Mouse (Mus musculus) megakaryocyte-erythroid progenitor cell, adult 5-6 weeks (primary cell): ENCODE results near the gene Cyp4f16. TPM values are rescaled to one million over a fixed set of nuclear protein-coding genes. Genes with fewer than 3 reads are reported as not detected.
"Not testable (repeated sequence)": the region's sequence is repeated elsewhere in the genome, so short reads cannot be mapped to it uniquely, and the experiment has no call there.

Source experiments
- ATAC-seq: replicated peaks from 2 replicates; pipeline ENCODE4 v1.8.0; 2016; ENCODE audit warnings: mild to moderate bottlenecking, inconsistent platforms; ENCODE audit not compliant: severe bottlenecking, poor library complexity, low FRiP score, low TSS enrichment
- total RNA-seq, 2 experiments: library from RNA; stranded (forward) in 1 of 2; stranded (reverse) in 1 of 2; fragments of 200-1000, 215-1000 nt in 1 of 2; fragments of >200 nt in 1 of 2; fragmentation: Nextera tagmentation in 1 of 2; gene quantifications; 2 replicates each; pipeline ENCODE4 v1.2.3; 2014 to 2017

Gene Cyp4f16
- total RNA-seq, 2 experiments from 2014 or later, result 3.4 to 9.2 TPM

DNA sequence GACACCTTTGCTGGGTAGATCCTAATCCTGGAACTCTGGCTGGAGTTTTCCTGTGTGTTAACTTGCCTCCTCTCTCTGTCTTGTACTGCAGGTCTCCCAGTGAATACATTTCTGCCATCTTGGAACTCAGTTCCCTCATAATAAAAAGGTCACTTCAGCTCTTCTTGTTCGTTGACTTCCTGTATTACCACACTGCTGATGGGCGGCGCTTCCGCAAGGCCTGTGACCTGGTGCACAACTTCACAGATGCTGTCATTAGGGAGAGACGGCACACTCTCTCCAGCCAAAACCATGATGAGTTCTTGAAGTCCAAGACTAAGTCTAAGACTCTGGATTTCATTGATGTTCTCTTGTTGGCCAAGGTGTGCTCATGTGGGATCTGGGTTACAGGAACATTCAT is 8.4 kb downstream of the Cyp4f16 start:
- not testable (repeated sequence) for ATAC-seq

DNA sequence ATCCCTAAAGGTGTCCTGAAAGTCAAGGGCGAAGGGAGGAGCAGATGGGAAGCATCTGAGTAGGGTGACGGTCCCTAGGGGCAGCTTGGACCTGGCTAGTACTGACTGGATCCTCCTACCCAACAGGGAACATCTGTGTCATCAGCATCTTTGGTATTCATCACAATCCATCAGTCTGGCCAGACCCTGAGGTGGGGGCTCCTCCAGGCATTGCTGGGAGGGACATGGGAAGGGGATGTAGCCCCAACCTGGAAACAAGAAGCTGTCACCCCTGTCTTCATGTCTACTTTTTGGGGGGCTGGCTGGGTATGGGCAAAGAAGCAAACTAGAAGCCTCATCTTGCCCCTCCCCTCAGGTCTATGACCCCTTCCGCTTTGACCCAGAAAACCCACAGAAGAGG is 14.0 kb downstream of the Cyp4f16 start:
- ATAC-seq, result not testable (repeated sequence)

DNA sequence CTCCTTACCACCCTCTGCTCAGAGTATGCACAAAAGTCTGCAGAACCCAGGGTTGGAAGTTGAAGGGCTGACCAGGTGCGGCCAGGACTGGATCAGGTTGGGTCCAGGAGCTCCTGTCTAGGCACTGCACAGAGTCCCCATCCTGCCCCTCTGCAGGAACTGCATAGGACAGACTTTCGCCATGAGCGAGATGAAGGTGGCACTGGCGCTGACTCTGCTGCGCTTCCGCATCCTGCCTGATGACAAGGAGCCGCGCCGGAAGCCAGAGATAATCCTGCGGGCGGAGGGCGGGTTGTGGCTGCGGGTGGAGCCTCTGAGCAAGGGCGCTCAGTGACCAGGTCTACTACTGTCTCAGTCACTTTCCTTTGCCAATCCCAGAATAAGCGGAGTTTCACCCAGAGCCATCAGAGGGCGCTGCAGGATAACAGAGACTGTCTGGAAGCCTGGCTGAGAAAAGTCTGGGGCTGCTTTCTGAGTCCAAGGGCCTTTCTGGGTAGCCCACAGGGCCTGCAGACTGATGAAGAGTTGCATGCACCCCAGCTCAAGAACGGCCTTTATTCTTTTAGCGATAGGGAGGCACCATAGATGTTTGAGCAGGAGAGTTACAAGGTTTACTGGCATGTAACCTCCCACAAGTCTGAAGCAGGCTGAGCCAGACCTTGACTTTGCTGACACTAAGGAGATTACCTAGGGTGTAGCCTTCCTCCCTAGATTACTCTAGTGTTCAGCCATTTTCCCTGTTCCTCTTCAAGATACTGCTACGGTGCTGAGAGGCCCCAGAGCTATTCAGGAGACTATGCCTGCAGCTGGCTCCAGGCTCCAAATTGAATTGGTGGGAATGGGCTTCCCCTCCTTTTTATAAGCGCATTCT is 14.8 kb downstream of the Cyp4f16 start:
- ATAC-seq, result peak; percentile 100

DNA sequence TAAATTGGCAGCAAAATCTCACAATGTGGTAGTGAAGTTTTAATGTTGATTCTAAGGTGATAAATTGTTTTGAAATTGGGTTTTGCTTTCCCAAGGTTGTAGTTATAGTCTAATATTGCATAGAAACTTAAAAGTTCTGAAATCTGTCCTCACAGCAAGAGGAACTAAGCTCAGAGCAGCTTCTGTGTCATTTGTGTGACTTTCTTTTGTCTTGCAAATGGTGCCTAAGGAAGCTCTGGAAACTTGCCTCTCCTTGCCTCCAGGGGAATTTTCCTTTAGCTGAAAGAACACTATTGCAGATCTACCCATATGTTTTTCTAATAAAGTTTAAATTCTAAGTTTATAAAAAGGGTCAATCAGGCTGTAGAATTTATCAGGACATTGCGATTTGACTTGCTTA is 16.7 kb downstream of the Cyp4f16 start:
- not testable (repeated sequence) for ATAC-seq

DNA sequence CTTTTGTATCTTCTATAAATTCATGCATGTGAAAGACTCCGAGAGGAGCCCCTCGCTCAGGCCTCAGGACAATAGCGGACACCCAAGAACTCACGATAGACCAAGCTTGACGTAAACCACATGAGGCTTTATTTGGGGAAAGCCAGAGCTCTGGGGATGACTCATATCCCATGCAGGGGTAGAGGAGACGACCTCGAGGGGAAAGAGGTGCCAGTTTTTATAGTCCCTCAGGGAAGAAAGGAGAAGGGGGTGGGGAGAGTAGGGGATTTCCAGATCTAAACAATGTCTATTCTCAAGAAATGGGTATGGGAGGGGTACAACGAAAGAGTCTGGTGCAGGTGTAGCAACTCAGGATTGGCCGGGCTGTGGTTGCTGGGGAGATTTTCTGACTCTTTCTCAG is 18.0 kb downstream of the Cyp4f16 start:
- ATAC-seq, result not testable (repeated sequence)

DNA sequence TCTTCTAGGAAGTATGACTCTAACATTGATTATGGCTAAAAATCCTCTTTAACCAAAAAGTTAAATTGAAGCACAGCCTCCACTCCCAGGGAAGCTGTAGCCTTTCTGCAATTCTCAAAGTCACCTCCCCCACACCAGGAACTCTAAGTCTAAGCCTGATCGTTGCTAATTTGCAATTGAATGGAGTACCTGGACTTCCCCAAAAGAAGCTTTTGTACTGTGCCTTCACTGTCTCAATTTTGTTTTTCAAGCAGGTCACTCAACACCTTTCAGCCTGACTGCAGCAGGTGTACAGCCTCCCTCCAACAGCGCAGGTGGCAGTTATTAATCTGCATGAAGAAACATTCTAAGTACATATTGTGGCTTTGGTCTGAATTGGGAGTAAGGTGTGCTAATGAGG is 26.9 kb downstream of the Cyp4f16 start:
- ATAC-seq, result not testable (repeated sequence)

DNA sequence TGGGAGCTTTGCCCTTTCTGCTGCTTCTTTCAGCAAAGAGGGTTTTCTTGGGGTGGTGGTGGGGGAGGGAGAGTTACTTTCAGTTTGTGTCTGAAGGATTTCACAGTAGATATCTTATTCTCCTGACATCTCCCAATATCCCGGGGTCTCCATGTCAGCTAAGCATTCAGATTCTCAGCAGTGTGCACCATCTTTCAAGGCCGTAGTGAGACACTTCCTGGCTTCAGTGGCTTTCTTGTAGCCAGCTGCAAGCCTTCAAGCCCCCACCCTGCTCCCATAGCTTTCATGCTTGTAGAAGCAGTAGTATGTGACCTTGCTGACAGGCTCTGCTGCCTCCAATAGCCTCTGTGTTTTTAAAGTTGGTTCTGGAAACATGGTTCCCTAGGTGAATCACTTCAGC is 36.9 kb downstream of the Cyp4f16 start:
- ATAC-seq, result not testable (repeated sequence)

DNA sequence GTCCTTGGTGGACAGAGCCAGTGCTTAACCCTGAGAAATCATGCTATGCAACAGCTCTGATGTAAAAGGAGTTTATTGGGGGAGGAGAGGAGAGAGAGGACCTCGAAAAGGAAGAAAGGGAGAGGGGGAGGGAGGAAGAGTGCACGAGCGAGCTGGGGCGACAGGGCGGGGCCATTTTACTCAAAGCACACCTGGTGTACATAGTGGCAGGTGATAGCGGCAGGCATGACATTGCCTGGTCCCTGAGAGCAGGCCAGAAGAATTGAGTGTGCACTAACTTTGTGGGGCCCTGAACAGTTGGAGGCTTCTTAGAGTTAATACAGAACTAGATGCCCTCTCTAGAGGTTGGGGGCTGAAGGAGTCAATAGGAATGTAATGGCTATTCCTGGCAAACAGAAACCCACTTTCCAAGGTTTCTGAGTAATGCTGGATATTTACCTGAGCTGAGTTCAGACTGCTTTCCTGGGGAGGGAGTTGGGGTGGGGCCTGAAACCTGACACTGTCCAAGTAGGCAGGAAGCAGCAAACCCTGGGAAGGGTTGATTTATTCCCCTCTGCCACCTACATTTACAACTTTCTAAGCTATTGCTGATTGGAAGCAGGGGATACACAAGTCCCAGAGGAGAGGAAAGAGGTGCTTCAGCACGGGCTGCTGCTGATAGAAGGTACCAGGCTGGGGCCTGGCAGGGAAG is 41.3 kb downstream of the Cyp4f16 start:
- ATAC-seq, result no peak

DNA sequence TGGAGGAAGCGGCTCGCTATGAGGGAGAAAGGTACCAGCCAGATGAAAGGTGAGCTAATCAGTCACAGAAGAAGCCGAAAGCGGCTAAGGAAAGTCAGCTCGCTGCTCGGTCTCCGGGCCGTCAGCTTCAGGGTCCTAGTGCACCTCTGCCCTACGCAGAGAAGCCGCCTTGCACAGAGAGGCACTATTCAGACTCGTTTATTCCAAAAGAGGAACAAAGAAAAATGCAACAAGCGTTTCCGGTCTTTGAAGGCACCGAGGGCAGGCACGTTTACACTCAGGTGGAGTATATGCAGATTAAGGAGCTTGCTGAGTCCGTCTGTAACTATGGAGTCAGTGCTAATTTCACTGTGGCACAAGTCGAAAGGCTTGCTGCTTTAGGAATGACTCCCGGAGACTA is 60.1 kb downstream of the Cyp4f16 start:
- ATAC-seq, result no peak

Other genes starting within 250 kb of the Cyp4f16 start
- gene Akap8, start 215.3 kb upstream of the Cyp4f16 start, total RNA-seq (2014; fragmentation: Nextera tagmentation), result 124 and 135 TPM in 2 replicates
- 208 and 214 TPM in 2 replicates for gene Akap8, start 215.3 kb upstream of the Cyp4f16 start, total RNA-seq (2017)
- 87.7 and 107 TPM in 2 replicates for gene Akap8l, start 186.0 kb upstream of the Cyp4f16 start, total RNA-seq (2014; fragmentation: Nextera tagmentation)
- 154 and 167 TPM in 2 replicates for gene Akap8l, start 186.0 kb upstream of the Cyp4f16 start, total RNA-seq (2017)
- gene Wiz, start 147.1 kb upstream of the Cyp4f16 start, total RNA-seq (2014; fragmentation: Nextera tagmentation), result 53.4 and 63.4 TPM in 2 replicates
- 6.1 and 6.9 TPM in 2 replicates for gene Wiz, start 147.1 kb upstream of the Cyp4f16 start, total RNA-seq (2017)
- gene Rasal3, start 133.0 kb upstream of the Cyp4f16 start, total RNA-seq (2014; fragmentation: Nextera tagmentation), result 49.4 and 57.4 TPM in 2 replicates
- 19.9 and 20.8 TPM in 2 replicates for gene Rasal3, start 133.0 kb upstream of the Cyp4f16 start, total RNA-seq (2017)
- 1.5 and 3.0 TPM in 2 replicates for gene Pglyrp2, start 112.4 kb upstream of the Cyp4f16 start, total RNA-seq (2014; fragmentation: Nextera tagmentation)
- gene Pglyrp2, start 112.4 kb upstream of the Cyp4f16 start, total RNA-seq (2017), result 2.7 and 3.3 TPM in 2 replicates
- 1.4 and 1.7 TPM in 2 replicates for gene Cyp4f39, start 83.8 kb upstream of the Cyp4f16 start, total RNA-seq (2014; fragmentation: Nextera tagmentation)
- gene Cyp4f39, start 83.8 kb upstream of the Cyp4f16 start, total RNA-seq (2017), result 4.3 and 5.9 TPM in 2 replicates
- 3.1 TPM in 1 of 2 replicates, not detected in the other for gene Cyp4f17, start 30.5 kb upstream of the Cyp4f16 start, total RNA-seq (2014; fragmentation: Nextera tagmentation)
- not detected in 2 replicates for gene Cyp4f17, start 30.5 kb upstream of the Cyp4f16 start, total RNA-seq (2017)
- gene Cyp4f37, start 84.8 kb downstream of the Cyp4f16 start, total RNA-seq (2014; fragmentation: Nextera tagmentation), result not detected in 2 replicates
- not detected in 2 replicates for gene Cyp4f37, start 84.8 kb downstream of the Cyp4f16 start, total RNA-seq (2017)
- gene Cyp4f40, start 122.3 kb downstream of the Cyp4f16 start, total RNA-seq (2014; fragmentation: Nextera tagmentation), result not detected in 2 replicates
- gene Cyp4f40, start 122.3 kb downstream of the Cyp4f16 start, total RNA-seq (2017), result not detected in 2 replicates
- not detected in 2 replicates for gene Cyp4f15, start 149.1 kb downstream of the Cyp4f16 start, total RNA-seq (2014; fragmentation: Nextera tagmentation)
- not detected in 2 replicates for gene Cyp4f15, start 149.1 kb downstream of the Cyp4f16 start, total RNA-seq (2017)